Comparison of ENCODE assay signal across 9 mouse cellular contexts in the genomic region with DNA sequence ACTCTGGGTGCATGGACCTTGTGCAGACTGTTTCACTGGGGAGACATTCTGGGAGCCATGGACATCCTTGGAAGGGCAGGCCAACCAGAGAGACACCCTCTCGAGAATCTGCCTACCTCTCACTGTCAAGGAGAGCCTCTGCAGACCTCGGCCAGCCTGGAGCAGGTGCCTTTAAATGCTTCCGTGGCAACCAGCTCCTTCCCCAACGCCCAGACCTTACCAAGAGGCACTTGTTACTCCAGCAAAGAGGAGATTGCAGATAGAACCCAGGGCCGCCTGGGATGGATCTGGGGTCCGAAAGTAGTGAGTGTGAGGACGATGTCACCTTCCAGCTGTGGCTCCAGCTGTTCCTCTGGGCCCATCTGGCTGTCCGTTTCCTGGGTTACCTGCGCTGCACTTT. TPM values are rescaled to one million over a fixed set of nuclear protein-coding genes. Genes with fewer than 3 reads are reported as not detected.
DNase-seq lines count a peak whose midpoint lies in the region; ATAC-seq lines count a peak whose summit lies in the region.
"Had no signal": no experiment of that assay in that cellular context is flagged by ENCODE, and none has a peak within 500 bp of the region (broad histone marks: within the 10 kb centered on the region; RNA-seq: fewer than 3 reads in every experiment).

No protein-coding gene starts in this region.

- H3K4me2 ChIP-seq in heart, embryonic 15.5 days: peak overlapping the region; percentile 38
- no peak overlapping the region for H3K4me2 ChIP-seq in liver, embryonic 13.5 days
- no peak overlapping the region for H3K4me2 ChIP-seq in liver, embryonic 11.5 days

- intact Hi-C loops in heart, postnatal 25 days (cut with DNase I): no loop called here

- H3K36me3 ChIP-seq in heart, embryonic 15.5 days: peaks cover 23% of the 10 kb centered on the region
- H3K36me3 ChIP-seq in liver, embryonic 13.5 days: peaks cover 32% of the 10 kb centered on the region
- H3K36me3 ChIP-seq in liver, embryonic 11.5 days (ENCODE audit: control insufficient read depth, insufficient read depth, low read length): peaks cover 15% of the 10 kb centered on the region
- H3K36me3 ChIP-seq in limb, embryonic 10.5 days: peaks cover 61% of the 10 kb centered on the region

- no peaks in the 10 kb centered on the region for H3K27me3 ChIP-seq in heart, embryonic 15.5 days
- H3K27me3 ChIP-seq in liver, embryonic 13.5 days: no peaks in the 10 kb centered on the region
- no peaks in the 10 kb centered on the region for H3K27me3 ChIP-seq in liver, embryonic 11.5 days (replicated peaks; ENCODE audit: control insufficient read depth, insufficient read depth, low read length)
- no peaks in the 10 kb centered on the region for H3K27me3 ChIP-seq in limb, embryonic 10.5 days (ENCODE audit: low read depth, poor library complexity, severe bottlenecking)

- no peak for DNase-seq in heart, postnatal 25 days (ENCODE audit: low spot score)
- DNase-seq in liver, embryonic 13.5 days: no peak
- no peak for DNase-seq in liver, embryonic 11.5 days (ENCODE audit: low spot score)
- no peak for DNase-seq in limb, embryonic 10.5 days (ENCODE audit: low spot score)
- DNase-seq: cerebellum, adult 18-20 months; right cerebral cortex, adult 18-20 months had no signal

- no peak for ATAC-seq in heart, embryonic 15.5 days (replicated peaks; ENCODE audit: insufficient number of reproducible peaks, insufficient read depth, low FRiP score, low read depth)
- ATAC-seq in liver, embryonic 13.5 days (ENCODE audit: low read depth): no peak
- no peak for ATAC-seq in liver, embryonic 11.5 days (replicated peaks; ENCODE audit: low FRiP score)
- no peak for ATAC-seq in megakaryocyte progenitor cell, adult 5-6 weeks (replicated peaks; ENCODE audit: poor library complexity)

- H3K9ac ChIP-seq in heart, embryonic 15.5 days: 0 out of 2 replicates have a peak overlapping the region, but pooled peaks have one; percentile 5
- no peak overlapping the region for H3K9ac ChIP-seq in liver, embryonic 13.5 days
- H3K9ac ChIP-seq in liver, embryonic 11.5 days (ENCODE audit: low read depth, low read length): no peak overlapping the region

- H3K4me1 ChIP-seq in heart, embryonic 15.5 days (replicated peaks): peaks cover 70% of the 10 kb centered on the region
- peaks cover 56% of the 10 kb centered on the region for H3K4me1 ChIP-seq in liver, embryonic 13.5 days (replicated peaks)
- H3K4me1 ChIP-seq in liver, embryonic 11.5 days (replicated peaks; ENCODE audit: control insufficient read depth, insufficient read depth, low read length): peaks cover 24% of the 10 kb centered on the region
- peaks cover 28% of the 10 kb centered on the region for H3K4me1 ChIP-seq in brown adipose tissue, adult 24 weeks (ENCODE audit: control insufficient read depth, insufficient read depth, insufficient read length, low read length)
- peaks cover 35% of the 10 kb centered on the region for H3K4me1 ChIP-seq in limb, embryonic 10.5 days

- H3K9me3 ChIP-seq in heart, embryonic 15.5 days (replicated peaks): no peaks in the 10 kb centered on the region
- no peaks in the 10 kb centered on the region for H3K9me3 ChIP-seq in liver, embryonic 13.5 days (replicated peaks)
- no peaks in the 10 kb centered on the region for H3K9me3 ChIP-seq in liver, embryonic 11.5 days (ENCODE audit: control insufficient read depth, low read length)
- no peaks in the 10 kb centered on the region for H3K9me3 ChIP-seq in limb, embryonic 10.5 days (replicated peaks)

- 0 out of 2 replicates have a peak overlapping the region, but pooled peaks have one; percentile 3 for H3K4me3 ChIP-seq in heart, embryonic 15.5 days
- no peak overlapping the region for H3K4me3 ChIP-seq in liver, embryonic 13.5 days (replicated peaks)
- H3K4me3 ChIP-seq in liver, embryonic 11.5 days (ENCODE audit: low read depth, low read length): no peak overlapping the region
- peak overlapping the region; percentile 48 for H3K4me3 ChIP-seq in brown adipose tissue, adult 24 weeks (ENCODE audit: insufficient read depth, low read depth, low read length)
- H3K4me3 ChIP-seq in limb, embryonic 10.5 days: 0 out of 2 replicates have a peak overlapping the region, but pooled peaks have one; percentile 25

- 64% methylated on average over 9 of the region's 9 CpGs for WGBS in heart, embryonic 15.5 days
- 72% methylated on average over 9 of the region's 9 CpGs for WGBS in liver, embryonic 13.5 days (ENCODE audit: insufficient replicate concordance)
- WGBS in liver, embryonic 11.5 days: 76% methylated on average over 9 of the region's 9 CpGs
- 74% methylated on average over 9 of the region's 9 CpGs for WGBS in limb, embryonic 10.5 days

- H3K27ac ChIP-seq in heart, embryonic 15.5 days: peak overlapping the region; percentile 97
- peak overlapping the region; percentile 35; the same call in 1 of the 2 replicates for H3K27ac ChIP-seq in liver, embryonic 13.5 days
- no peak overlapping the region for H3K27ac ChIP-seq in liver, embryonic 11.5 days (ENCODE audit: low read depth, low read length)
- H3K27ac ChIP-seq in brown adipose tissue, adult 24 weeks (replicated peaks; ENCODE audit: low read depth, low read length): peak overlapping the region; percentile 80; the same call in 1 of the 2 replicates
- H3K27ac ChIP-seq in limb, embryonic 10.5 days: peak overlapping the region; percentile 70

RNA-seq across cellular contexts. Expression of a gene that starts 5.4 kb away (rescaled TPM):
- 246 and 260 TPM in 2 replicates for polyA plus RNA-seq in heart, embryonic 15.5 days (2015; fragmentation: Nextera tagmentation; extraction: Ambion mirVana)
- 100 to 1,000 TPM; 353 to 360 TPM for total RNA-seq in heart, postnatal 25 days (2021)
- 50.5 and 52.3 TPM in 2 replicates for polyA plus RNA-seq in liver, embryonic 13.5 days (2015; fragmentation: Nextera tagmentation; extraction: Ambion mirVana)
- 96.9 and 99.2 TPM in 2 replicates for polyA plus RNA-seq in liver, embryonic 11.5 days (2014; fragmentation: Nextera tagmentation; extraction: Ambion mirVana)
- polyA plus RNA-seq in brown adipose tissue, adult 24 weeks (2012; ENCODE audit: insufficient read depth, insufficient read length, missing spikeins): 270 and 332 TPM in 2 replicates
- polyA plus RNA-seq in limb, embryonic 10.5 days (2016; fragmentation: Nextera tagmentation; extraction: Ambion mirVana): 136 and 158 TPM in 2 replicates
- 23.8 and 24.8 TPM in 2 replicates for total RNA-seq in megakaryocyte progenitor cell, adult 5-6 weeks (2015)
- 22.4 and 24.0 TPM in 2 replicates for total RNA-seq in megakaryocyte progenitor cell, adult 5-6 weeks (2017)

RNA-seq across cellular contexts. Expression of a gene that starts 19.3 kb away (rescaled TPM):
- 5.6 and 5.9 TPM in 2 replicates for polyA plus RNA-seq in heart, embryonic 15.5 days (2015; fragmentation: Nextera tagmentation; extraction: Ambion mirVana)
- total RNA-seq in heart, postnatal 25 days (2021): 10 to 100 TPM; 27.4 to 30.9 TPM
- polyA plus RNA-seq in liver, embryonic 13.5 days (2015; fragmentation: Nextera tagmentation; extraction: Ambion mirVana): 5.8 and 6.9 TPM in 2 replicates
- polyA plus RNA-seq in liver, embryonic 11.5 days (2014; fragmentation: Nextera tagmentation; extraction: Ambion mirVana): 13.4 and 17.6 TPM in 2 replicates
- 12.0 and 12.4 TPM in 2 replicates for polyA plus RNA-seq in brown adipose tissue, adult 24 weeks (2012; ENCODE audit: insufficient read depth, insufficient read length, missing spikeins)
- 10.3 and 12.5 TPM in 2 replicates for polyA plus RNA-seq in limb, embryonic 10.5 days (2016; fragmentation: Nextera tagmentation; extraction: Ambion mirVana)
- 54.3 and 64.6 TPM in 2 replicates for total RNA-seq in megakaryocyte progenitor cell, adult 5-6 weeks (2015)
- total RNA-seq in megakaryocyte progenitor cell, adult 5-6 weeks (2017): 45.7 and 57.0 TPM in 2 replicates

RNA-seq across cellular contexts. Expression of a gene that starts 22.9 kb away (rescaled TPM):
- 55.8 and 63.3 TPM in 2 replicates for polyA plus RNA-seq in heart, embryonic 15.5 days (2015; fragmentation: Nextera tagmentation; extraction: Ambion mirVana)
- 1 to 10 TPM; 1.1 to 1.7 TPM for total RNA-seq in heart, postnatal 25 days (2021)
- 114 and 126 TPM in 2 replicates for polyA plus RNA-seq in liver, embryonic 13.5 days (2015; fragmentation: Nextera tagmentation; extraction: Ambion mirVana)
- polyA plus RNA-seq in liver, embryonic 11.5 days (2014; fragmentation: Nextera tagmentation; extraction: Ambion mirVana): 109 and 123 TPM in 2 replicates
- 3.3 and 3.8 TPM in 2 replicates for polyA plus RNA-seq in brown adipose tissue, adult 24 weeks (2012; ENCODE audit: insufficient read depth, insufficient read length, missing spikeins)
- 94.6 and 101 TPM in 2 replicates for polyA plus RNA-seq in limb, embryonic 10.5 days (2016; fragmentation: Nextera tagmentation; extraction: Ambion mirVana)
- 40.3 and 51.0 TPM in 2 replicates for total RNA-seq in megakaryocyte progenitor cell, adult 5-6 weeks (2015)
- 32.5 and 38.1 TPM in 2 replicates for total RNA-seq in megakaryocyte progenitor cell, adult 5-6 weeks (2017)

RNA-seq across cellular contexts. Expression of a gene that starts 23.1 kb away (rescaled TPM):
- 0.74 and 0.90 TPM in 2 replicates for polyA plus RNA-seq in heart, embryonic 15.5 days (2015; fragmentation: Nextera tagmentation; extraction: Ambion mirVana)
- under 1 TPM in 1 of 2 experiments, not detected in 1; 0.26 TPM for total RNA-seq in heart, postnatal 25 days (2021)
- polyA plus RNA-seq in liver, embryonic 13.5 days (2015; fragmentation: Nextera tagmentation; extraction: Ambion mirVana): 0.38 and 0.57 TPM in 2 replicates
- polyA plus RNA-seq in liver, embryonic 11.5 days (2014; fragmentation: Nextera tagmentation; extraction: Ambion mirVana): 0.29 and 1.5 TPM in 2 replicates
- not detected in 2 replicates for polyA plus RNA-seq in brown adipose tissue, adult 24 weeks (2012; ENCODE audit: insufficient read depth, insufficient read length, missing spikeins)
- polyA plus RNA-seq in limb, embryonic 10.5 days (2016; fragmentation: Nextera tagmentation; extraction: Ambion mirVana): 0.28 and 0.73 TPM in 2 replicates
- total RNA-seq in megakaryocyte progenitor cell, adult 5-6 weeks (2015): 0.67 TPM in 1 of 2 replicates, not detected in the other
- 0.37 and 2.0 TPM in 2 replicates for total RNA-seq in megakaryocyte progenitor cell, adult 5-6 weeks (2017)

RNA-seq across cellular contexts. Expression of a gene that starts 23.2 kb away (rescaled TPM):
- polyA plus RNA-seq in heart, embryonic 15.5 days (2015; fragmentation: Nextera tagmentation; extraction: Ambion mirVana): 0.76 and 0.93 TPM in 2 replicates
- under 1 TPM; 0.61 to 0.70 TPM for total RNA-seq in heart, postnatal 25 days (2021)
- 0.18 and 0.22 TPM in 2 replicates for polyA plus RNA-seq in liver, embryonic 13.5 days (2015; fragmentation: Nextera tagmentation; extraction: Ambion mirVana)
- polyA plus RNA-seq in liver, embryonic 11.5 days (2014; fragmentation: Nextera tagmentation; extraction: Ambion mirVana): 0.25 and 0.37 TPM in 2 replicates
- polyA plus RNA-seq in brown adipose tissue, adult 24 weeks (2012; ENCODE audit: insufficient read depth, insufficient read length, missing spikeins): 0.79 and 0.99 TPM in 2 replicates
- polyA plus RNA-seq in limb, embryonic 10.5 days (2016; fragmentation: Nextera tagmentation; extraction: Ambion mirVana): 0.58 and 0.70 TPM in 2 replicates
- not detected in 2 replicates for total RNA-seq in megakaryocyte progenitor cell, adult 5-6 weeks (2015)
- 0.46 TPM in 1 of 2 replicates, not detected in the other for total RNA-seq in megakaryocyte progenitor cell, adult 5-6 weeks (2017)

Comparison
In these comparisons a context has a peak if more than half of its experiments do, and no peak if none do; other contexts are left out.
1. H3K4me3 ChIP-seq: peak in heart, embryonic 15.5 days (single experiment), brown adipose tissue, adult 24 weeks (single experiment) and limb, embryonic 10.5 days (single experiment); none in liver, embryonic 13.5 days (single experiment) and liver, embryonic 11.5 days (single experiment).
2. RNA of a gene that starts 22.9 kb away (polyA plus RNA-seq): 114 to 126 TPM in liver, embryonic 13.5 days, 109 to 123 TPM in liver, embryonic 11.5 days, 94.6 to 101 TPM in limb, embryonic 10.5 days and 55.8 to 63.3 TPM in heart, embryonic 15.5 days; 3.3 to 3.8 TPM in brown adipose tissue, adult 24 weeks; every median in the first group is over 10 times any median in the second.